Mouse (Mus musculus) fat pad, adult 2 months (tissue): ENCODE measurements around the gene Rrp7a.

Source experiments
- DNase-seq: peaks from one replicate; pipeline ENCODE4 v3.0.0-alpha.2; 2011; ENCODE audit warnings: low read depth, low spot score; ENCODE audit errors: extremely low read depth

The Rrp7a gene

GRCm38 (mm10) chr15:83122566-83123145 lies at the start of gene Rrp7a:
Gene Rrp7a (minus strand): TSS chr15:83122801.
- DNase-seq = no peak

- DNase-seq = no peak
Measured at GRCm38 (mm10) chr15:83171712-83172481, 49.3 kb upstream of the Rrp7a start.

GRCm38 (mm10) chr15:83170956-83171659 lies 48.5 kb upstream of the Rrp7a start:
- no peak for DNase-seq

GRCm38 (mm10) chr15:83169772-83170722 lies 47.4 kb upstream of the Rrp7a start:
- no peak for DNase-seq

GRCm38 (mm10) chr15:83168875-83169771 lies 46.5 kb upstream of the Rrp7a start:
- DNase-seq = no peak

GRCm38 (mm10) chr15:83168311-83168710 lies 45.7 kb upstream of the Rrp7a start:
- DNase-seq = no peak

GRCm38 (mm10) chr15:83167550-83168065 lies 45.0 kb upstream of the Rrp7a start:
- no peak for DNase-seq

- DNase-seq = no peak
Measured at GRCm38 (mm10) chr15:83167126-83167525, 44.5 kb upstream of the Rrp7a start.

- no peak for DNase-seq
Measured at GRCm38 (mm10) chr15:83166642-83167041, 44.0 kb upstream of the Rrp7a start.

GRCm38 (mm10) chr15:83165526-83166315 lies 43.1 kb upstream of the Rrp7a start:
- no peak for DNase-seq

GRCm38 (mm10) chr15:83164971-83165471 lies 42.4 kb upstream of the Rrp7a start:
- no peak for DNase-seq

- no peak for DNase-seq
Measured at GRCm38 (mm10) chr15:83162818-83163485, 40.4 kb upstream of the Rrp7a start.

GRCm38 (mm10) chr15:83162001-83162400 lies 39.4 kb upstream of the Rrp7a start:
- no peak for DNase-seq

- no peak for DNase-seq
Measured at GRCm38 (mm10) chr15:83161062-83161748, 38.6 kb upstream of the Rrp7a start.

GRCm38 (mm10) chr15:83160561-83160960 lies 38.0 kb upstream of the Rrp7a start:
- no peak for DNase-seq

- DNase-seq = no peak
Measured at GRCm38 (mm10) chr15:83159823-83160222, 37.2 kb upstream of the Rrp7a start.

- no peak for DNase-seq
Measured at GRCm38 (mm10) chr15:83158587-83159160, 36.1 kb upstream of the Rrp7a start.
